Mouse (Mus musculus): ENCODE measurements around the gene Gdf15.

Gdf15 gene

GRCm38 (mm10) chr8:70629574-70630531 lies 2.4 kb downstream of the Gdf15 start:
- peak; percentile 83 to 85 for DNase-seq (ENCODE audit: low spot score in 2 of 2)

DNA sequence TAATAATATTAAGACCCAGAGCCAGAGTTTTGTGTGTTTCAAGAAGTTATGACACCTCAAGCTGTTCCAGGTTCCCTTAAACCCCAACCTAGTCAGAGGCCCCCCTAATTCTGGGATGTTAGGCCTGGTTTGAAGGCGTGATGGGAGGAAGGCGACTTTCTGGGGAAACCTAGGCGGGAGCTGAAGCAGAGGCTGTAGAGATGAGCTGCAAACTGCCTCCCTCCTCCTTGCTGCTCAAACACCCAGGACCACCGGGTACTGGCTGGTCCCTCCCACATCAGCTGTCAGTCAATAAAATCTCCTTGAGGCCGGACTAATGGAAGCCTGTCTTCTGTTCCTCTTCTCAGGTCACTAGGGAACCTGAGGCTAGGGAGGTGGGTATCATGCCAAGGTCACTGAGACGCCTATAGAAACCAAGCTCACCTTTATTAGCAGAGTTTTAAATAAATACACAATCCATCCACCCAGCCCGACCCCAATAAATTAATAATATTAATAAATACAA lies 3.2 kb downstream of the Gdf15 start:
- no peak for DNase-seq (ENCODE audit: low spot score in 2 of 2)

- DNase-seq (ENCODE audit: low spot score in 2 of 2): no peak
Observed at GRCm38 (mm10) chr8:70627041-70627440, 5.2 kb downstream of the Gdf15 start.

DNA sequence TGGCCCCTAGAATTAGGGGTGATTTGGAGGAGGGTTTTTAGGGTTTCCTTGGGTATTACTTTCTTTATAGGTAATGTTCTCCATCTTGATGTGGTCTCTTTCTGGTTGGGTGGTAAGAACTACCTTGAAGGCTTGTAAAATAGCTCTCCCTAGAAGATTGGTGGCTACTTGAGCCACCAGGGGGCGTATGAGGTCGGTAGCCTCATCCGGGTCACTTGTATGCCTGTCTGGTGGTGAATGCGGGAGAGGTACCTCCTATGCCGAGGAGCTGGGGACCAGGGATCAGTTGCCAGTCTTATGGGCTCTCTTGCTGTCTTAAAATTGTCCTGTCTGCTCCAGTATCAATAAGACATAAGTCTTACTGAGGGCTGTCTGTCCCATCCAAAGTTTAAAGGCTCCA lies 7.2 kb downstream of the Gdf15 start:
- DNase-seq (ENCODE audit: low spot score in 2 of 2): no peak

DNA sequence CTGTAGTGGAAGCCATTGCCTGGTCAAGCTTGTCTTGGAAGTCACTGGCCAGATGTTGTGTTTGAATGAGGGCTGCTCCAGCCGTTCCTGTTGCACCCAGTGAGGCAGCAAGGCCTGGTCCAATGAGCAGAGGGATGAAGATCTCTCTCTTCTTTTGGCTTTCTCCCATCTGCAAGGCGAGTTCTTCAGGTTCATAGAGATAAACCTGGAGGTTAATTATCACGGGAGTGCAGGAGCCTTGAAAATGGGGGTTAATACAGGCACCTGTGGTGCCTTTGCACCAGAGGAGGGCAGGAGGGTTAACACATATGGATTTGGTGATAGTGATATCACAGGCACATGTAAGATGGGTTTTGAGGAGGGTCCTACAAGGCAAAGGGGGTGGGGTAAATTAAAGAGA lies 10.0 kb downstream of the Gdf15 start:
- DNase-seq (ENCODE audit: low spot score in 2 of 2): no peak

DNA sequence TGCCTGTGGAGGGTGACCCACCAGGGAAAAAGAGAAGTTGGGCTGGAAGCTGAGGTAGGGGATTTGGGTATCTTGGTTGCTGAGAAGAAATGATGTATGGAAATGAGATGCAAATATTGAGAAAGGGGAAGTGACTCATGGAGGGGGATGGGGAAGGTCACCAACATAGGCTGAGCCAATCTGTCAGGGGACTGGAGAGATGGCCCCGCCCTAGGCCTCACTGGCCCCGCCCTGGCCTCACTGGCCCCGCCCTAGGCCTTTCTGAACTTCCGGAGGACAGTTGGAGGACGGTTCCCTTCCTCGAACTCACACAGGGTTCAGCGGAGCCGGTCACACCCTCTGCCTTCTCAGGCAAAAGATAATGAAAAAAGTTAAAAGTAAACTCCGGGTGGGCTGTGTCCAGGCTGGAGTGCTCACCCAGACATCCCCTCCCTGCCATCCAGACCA lies 13.3 kb downstream of the Gdf15 start:
- no peak for DNase-seq (ENCODE audit: low spot score in 2 of 2)

DNA sequence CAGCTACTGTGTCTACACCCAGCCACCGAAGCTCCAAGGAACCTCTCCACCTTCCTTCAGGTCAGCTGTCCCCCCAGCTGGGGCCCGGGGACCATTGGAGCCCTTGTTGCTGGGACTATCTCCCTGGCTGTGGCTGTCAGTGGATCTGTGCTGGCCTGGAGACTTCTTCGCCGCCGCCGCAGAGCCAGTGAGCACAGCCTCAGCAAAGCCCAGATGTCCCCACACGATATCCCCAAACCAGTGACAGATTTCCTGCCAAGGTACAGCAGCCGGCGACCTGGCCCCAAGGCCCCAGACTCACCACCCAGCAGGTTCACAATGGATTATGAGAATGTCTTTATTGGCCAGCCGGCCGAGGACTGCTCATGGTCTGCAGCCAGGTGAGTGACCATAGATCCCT lies 14.3 kb downstream of the Gdf15 start:
- no peak for DNase-seq (ENCODE audit: low spot score in 2 of 2)

GRCm38 (mm10) chr8:70616645-70617044 lies 15.6 kb downstream of the Gdf15 start:
- DNase-seq (ENCODE audit: low spot score in 2 of 2): no peak

GRCm38 (mm10) chr8:70615894-70616293 lies 16.4 kb downstream of the Gdf15 start, which contains the start of gene Lrrc25:
TSS of gene Lrrc25 (plus strand) at chr8:70616155.
- DNase-seq (ENCODE audit: low spot score in 2 of 2): no peak

DNA sequence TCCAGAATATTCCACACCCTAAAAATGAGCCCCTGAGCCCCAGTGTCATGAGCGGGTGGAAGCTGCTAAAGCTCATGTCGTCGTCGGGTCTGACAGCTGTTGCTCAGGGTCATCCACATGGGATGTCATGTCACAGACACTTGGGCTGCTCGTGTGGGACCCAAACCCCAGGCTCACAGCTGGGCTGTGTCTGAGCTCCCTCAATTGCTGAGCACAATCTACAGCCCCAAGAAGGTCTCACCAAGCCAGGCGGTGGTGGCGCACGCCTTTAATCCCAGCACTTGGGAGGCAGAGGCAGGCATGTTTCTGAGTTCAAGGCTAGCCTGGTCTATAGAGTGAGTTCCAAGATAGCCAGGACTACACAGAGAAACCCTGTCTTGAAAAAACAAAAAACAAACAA lies 17.0 kb downstream of the Gdf15 start:
- no peak for DNase-seq (ENCODE audit: low spot score in 2 of 2)

- no peak for DNase-seq (ENCODE audit: low spot score in 2 of 2)
Observed at GRCm38 (mm10) chr8:70614469-70614868, 17.8 kb downstream of the Gdf15 start.

DNA sequence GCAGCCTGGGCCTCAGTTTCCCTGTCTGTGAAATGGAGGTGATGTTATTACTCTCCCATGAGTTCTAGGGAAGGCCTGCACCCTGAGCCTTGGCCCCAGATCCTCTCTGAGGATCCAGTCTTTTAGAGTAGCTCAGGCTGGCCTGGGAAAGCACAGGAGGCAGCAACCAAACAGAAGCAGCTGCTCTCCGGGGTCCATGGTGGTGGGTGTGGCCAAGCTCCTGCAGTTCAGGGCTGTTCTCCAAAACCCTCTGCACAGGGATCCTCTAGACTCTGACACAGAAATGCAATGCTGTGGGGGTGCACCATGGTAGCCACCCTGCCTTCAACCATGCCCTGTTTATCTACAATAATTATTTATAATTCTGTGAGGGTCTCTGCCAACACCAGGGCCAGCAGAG lies 18.5 kb downstream of the Gdf15 start:
- no peak for DNase-seq (ENCODE audit: low spot score in 2 of 2)

GRCm38 (mm10) chr8:70611849-70612248 lies 20.4 kb downstream of the Gdf15 start:
- DNase-seq (ENCODE audit: low spot score in 2 of 2): peak; percentile 70 to 88

DNA sequence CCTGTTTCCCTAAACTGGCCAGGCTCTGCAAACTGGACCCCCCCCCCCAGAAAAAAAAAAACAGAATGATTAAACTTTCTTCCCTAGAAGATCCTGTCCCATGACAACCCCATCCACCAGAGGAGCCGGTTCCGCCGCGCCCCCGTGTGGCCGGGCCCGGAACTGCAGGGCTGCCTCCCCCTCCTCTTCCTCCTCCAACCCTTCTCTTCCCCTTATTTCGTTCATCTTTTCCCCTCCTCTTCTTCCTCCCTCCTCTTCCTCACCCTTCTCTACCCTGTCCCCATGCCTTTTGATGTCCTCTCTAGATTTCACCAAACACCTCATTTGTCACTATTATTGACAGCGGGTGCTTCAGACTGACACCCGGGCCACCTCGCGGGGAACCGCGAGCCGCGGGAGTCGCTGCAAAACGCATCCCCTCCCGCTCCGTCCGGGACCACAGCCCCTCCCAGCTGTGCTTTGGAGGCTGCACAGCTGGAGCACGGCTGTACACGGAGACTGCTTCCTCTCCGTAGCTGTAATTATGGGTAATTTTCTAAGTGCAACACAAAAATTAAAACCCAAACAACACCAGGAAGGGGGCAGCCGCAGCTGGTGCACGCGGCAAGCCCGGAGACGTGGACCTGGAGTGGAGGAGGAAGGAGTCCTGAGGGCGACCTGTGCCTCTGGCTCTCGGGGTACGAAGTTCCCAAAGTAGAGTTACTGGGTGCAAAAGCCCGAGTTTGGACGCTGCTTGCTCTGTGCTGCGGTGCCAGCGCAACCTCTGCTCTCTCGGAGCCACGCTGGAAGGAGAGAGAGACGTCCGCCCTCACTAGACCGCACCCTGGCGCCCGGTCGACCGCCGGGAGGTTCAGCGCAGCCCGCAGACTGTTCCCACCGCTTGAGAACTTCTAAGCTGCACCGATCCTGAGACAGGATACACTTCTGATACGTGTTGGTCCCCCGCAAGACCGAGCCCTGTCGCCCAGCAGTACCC lies 21.2 kb downstream of the Gdf15 start:
- peak; percentile 84 to 91 for DNase-seq (ENCODE audit: low spot score in 2 of 2)

DNA sequence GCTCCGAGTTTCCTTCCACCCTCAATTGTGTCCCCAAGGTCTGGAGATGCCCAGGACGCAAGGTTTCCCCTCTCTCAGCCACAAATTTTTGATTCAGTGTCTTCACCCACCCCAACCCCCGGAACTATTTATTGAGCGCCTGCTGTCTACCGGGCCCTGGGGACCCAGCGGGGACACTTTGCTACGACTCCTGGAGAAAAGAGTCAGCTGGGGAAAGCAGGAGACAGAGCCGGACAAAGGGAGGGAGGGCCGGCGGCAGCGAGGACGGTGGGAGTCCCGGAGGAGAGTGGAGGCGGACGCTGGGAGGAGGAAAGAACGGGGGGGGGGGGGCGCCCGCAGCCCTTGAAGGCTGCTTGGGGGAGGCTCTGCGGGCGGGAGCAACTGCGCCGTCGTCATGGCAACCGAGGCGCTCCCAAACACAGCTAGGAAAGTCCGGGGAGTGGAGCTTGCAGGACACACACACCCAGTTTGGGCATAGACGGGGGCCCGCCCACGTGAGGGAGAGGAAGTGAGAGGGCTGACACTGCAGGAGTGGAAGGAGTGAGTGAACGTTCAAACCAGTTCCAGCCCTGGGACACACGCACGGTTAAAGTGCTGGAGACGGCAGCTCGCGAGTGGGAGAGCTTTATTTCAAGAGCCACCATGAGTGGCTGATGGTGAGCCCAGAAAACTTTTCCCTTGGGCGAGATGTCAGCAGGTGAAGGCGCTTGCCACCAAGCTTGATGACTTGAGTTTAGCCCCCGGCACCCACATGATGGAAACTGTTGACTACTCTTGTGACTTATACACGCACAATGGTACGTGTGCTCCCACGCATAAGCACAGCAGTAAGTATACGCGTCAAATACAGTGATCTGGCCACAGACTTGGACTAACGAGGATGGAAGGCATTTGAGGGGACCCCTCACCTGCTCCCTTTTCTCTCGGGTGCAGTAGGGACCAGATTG lies 22.1 kb downstream of the Gdf15 start:
- DNase-seq (ENCODE audit: low spot score in 2 of 2): peak; percentile 89 to 93

- DNase-seq (ENCODE audit: low spot score in 2 of 2): peak; percentile 90 to 91
Observed at GRCm38 (mm10) chr8:70609368-70609848, 22.8 kb downstream of the Gdf15 start.

- DNase-seq (ENCODE audit: low spot score in 2 of 2): no peak
Observed at GRCm38 (mm10) chr8:70608749-70609367, 23.4 kb downstream of the Gdf15 start, which contains the start of gene Ssbp4. TSS of gene Ssbp4 (minus strand) at chr8:70608872.

- DNase-seq (ENCODE audit: low spot score in 2 of 2): no peak
Observed at GRCm38 (mm10) chr8:70607898-70608748, 24.1 kb downstream of the Gdf15 start.

GRCm38 (mm10) chr8:70607603-70607897 lies 24.7 kb downstream of the Gdf15 start:
- DNase-seq (ENCODE audit: low spot score in 2 of 2): no peak
